Mouse (Mus musculus) frontal cortex, postnatal 14 days (tissue): Measurements from ENCODE around the gene Sema4a.

ENCODE experiments used
- DNase-seq, 2 experiments: peaks; one replicate each; pipeline ENCODE4 v3.0.0; 2022; ENCODE audit warnings: low spot score in 2 of 2

Gene Sema4a

DNA sequence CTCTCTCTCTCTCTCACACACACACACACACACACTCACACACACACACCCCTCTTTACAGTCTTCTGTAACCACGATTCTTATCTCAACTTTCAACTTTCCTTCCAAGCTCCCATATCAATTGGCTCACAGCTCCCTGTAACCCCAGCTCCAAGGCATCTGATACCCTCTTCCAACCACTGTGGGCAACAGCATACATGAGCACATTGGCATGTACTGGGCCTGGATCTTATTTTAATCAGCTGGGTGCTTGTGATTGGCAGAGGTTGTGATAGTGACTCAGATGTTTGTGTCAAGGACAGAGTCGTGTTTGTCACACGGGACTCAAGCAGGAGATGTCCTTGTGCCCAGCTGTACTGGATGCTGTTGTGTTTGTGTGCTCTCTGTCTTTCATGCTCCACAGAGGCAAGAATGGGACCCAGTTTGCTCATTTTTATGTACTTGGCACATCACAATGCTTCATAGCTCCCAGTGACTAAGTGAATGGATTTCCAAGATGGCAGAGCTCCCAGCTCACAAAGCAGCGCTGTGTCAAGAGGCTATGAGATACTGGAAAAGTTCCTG lies 33.6 kb downstream of the Sema4a start:
- no peak for DNase-seq

DNA sequence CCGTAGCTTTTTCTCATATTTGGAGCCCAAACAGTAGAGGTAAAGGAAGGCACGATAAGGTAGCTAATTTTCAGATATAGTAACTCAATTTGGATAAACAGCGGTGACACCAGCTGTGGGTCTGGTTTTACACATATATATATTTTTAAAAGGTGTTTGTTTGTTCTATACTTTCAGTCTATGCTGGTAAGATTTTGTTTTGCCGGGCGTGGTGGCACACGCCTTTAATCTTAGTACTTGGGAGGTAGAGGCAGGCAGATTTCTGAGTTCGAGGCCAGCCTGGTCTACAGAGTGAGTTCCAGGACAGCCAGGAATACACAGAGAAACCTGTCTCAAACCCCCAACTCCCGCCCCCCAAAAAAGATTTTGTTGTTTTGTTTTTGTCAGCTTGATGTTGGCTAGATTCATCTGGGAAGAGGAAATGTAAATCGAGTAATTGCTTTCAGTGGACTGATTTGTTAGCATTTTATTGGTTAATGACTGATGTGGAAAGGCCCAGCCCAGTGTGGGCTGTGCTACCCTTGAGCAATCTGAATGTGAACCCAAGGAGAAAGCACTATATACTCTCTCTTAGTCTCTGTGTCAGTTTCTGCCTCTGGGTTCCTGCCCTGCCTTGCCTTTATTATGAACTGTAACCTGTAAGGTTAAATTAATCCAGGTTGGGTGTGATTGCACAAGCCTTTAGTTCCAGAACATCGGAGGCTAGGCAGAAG lies 35.1 kb downstream of the Sema4a start:
- DNase-seq, result no peak

DNA sequence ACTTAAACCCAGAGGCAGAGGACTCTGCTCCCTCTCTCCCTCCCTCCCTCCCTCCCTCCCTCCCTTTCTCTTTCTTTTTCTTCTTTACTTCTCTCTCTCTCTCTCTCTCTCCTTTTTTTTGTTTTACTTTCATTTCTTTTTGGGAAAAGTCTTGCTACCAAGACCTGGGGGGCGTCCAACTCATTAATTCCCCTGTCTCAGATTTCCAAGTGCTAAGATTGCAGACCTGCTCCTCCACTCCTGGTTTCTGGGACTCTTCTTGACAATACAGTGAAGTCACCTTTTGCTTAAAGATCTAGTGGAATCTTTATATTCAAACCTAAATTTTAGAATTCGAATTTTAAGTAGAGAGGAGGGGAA lies 35.7 kb downstream of the Sema4a start:
- DNase-seq, result no peak

GRCm38 (mm10) chr3:88424605-88425329 lies 36.2 kb downstream of the Sema4a start, which contains the start of gene Slc25a44:
Gene Slc25a44 (minus strand): TSS chr3:88425139.
- DNase-seq, result peak; percentile 85 to 93

DNA sequence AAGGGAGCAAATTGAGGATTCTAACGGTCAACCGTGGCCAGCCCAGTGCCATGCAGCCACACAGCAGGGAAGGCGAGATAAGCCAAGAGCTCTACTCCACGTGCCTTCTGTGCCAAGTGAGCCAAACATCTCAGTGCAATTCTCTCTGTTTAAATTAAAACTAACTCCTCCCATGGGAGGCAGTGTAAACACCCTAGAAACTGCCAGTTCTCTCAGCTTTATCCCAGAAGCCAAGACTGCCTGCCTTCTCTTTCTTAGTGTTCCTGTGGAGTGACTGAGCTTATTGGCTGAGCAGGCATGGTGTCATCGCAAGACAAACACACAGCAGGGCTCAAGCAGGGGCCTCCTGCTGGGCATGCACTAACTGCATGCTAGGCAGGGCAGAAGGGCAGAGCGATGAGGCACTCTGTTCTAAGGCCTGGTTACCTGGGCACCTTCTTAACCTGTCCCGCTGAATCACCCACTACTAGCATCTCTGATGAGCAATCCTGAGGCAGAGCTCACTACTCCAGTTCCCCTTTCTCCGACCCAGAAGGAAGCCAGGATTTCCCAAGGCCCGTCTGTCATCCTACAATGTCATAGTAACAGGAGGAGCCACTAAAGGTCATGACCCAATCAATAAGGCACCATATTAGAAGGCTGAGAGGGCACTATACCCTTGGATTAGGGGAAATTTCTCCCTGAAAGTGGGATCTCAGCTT lies 38.8 kb downstream of the Sema4a start:
- DNase-seq, result no peak

- DNase-seq, result no peak
Observed at GRCm38 (mm10) chr3:88420771-88421170, 40.2 kb downstream of the Sema4a start.

- DNase-seq, result no peak
Observed at GRCm38 (mm10) chr3:88418016-88418415, 43.0 kb downstream of the Sema4a start.

GRCm38 (mm10) chr3:88415668-88416067 lies 45.3 kb downstream of the Sema4a start:
- no peak for DNase-seq

DNA sequence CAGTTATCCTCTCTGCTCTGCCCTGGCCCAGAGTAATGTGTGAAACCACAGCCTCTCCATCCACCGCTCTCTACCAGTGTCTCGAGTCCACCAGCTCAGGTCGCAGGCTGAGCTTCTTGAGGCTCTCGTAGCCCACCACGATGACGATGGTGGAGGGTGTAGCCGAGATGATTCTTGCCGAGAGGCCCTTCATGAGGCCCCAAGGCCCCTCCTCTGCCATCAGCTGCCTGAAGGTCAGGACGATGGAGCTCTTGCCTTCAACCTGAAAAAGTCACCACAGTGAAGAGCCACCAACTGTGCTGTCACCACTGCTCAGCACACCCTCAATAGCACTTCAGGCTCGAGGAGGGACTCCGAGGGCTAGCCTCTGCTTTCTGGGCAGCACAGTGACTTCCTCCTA lies 48.3 kb downstream of the Sema4a start:
- DNase-seq, result no peak

DNA sequence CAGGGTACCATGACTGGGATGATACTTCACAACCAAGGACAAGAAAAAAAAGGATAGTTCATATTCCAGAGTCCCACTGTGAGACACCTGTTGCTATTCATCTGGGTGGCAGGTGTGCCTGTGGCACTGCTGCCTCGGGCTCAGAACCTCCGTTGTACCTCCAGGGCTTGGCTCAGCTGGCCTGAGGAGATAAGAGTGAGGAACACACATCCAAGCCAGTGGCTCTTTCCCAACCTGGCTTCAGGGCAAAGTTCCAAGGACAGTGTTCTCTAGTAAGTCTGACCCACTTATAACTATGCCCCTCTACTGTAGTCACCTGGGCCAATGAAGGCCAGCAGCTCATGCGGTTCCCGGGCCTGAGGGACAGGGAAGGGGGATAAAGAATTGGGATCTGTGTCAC lies 49.3 kb downstream of the Sema4a start:
- DNase-seq, result no peak

- DNase-seq, result no peak
Observed at GRCm38 (mm10) chr3:88410645-88411031, 50.3 kb downstream of the Sema4a start.

DNA sequence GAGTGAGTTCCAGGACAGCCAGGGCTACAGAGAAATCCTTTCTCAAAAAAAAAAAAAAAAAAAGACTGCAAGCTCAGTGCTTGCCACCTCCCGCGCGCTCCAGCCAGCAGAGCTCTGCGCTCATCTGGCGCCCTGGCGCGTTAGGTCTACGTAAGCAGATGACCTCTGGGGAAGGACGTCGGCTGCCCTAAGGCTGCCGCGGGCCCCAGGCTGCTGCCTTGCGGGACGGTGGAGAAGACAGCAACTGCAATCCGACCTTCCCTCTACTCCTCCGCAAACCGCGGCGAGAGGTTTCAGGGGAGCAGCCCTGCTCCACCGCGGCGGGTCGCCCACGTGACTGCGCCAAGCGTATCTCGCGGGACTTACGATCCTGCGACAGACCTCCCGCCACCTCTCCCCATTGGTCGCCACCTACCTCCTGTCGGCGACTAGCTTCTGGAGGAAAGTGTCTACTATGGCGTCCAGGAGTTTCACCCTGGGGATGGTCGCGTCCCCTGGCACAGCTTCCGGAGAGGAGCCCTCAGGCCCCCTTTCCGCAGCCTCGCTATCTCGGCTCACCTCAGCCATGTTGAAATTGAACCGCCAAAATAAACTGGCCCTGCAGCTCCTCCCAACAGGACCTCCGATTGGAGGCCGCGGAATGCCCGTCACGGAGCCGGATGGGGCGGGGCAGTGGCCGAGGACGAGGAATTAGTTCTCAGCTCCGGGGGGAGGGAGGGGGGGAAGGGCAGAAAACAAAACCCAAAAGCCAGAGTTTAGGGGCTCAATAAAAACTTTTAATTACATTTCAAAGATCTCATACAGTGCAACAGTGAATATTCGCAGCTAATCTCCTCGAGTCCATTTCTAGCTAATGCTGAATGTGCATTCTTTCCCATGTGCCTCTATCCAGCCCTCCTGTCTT lies 51.0 kb downstream of the Sema4a start, which contains the start of gene Pmf1:
Gene Pmf1 (minus strand): TSS at position 591 of the 904 bp plus-strand sequence.
- peak; percentile 87 to 89 for DNase-seq

- no peak for DNase-seq
Observed at GRCm38 (mm10) chr3:88408953-88409352, 52.0 kb downstream of the Sema4a start.

DNA sequence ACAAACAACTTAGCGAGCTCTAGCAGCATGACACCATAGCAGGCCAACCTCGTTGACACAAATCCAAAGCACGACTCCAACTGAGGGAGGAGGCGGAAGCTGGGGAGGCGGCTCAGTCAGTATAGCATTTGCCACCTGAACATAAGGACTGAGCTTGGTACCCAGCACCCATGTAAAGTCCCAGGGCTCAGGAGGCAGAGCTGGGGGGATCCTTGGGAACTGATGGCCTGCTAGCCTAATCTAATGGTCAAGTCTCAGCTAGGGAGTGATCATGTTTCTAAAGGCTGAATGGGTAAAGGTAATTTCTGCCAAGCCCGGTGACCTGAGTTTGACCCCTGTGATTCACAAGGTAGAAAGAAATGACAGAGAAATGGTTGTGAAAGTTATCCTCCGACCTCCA lies 53.5 kb downstream of the Sema4a start:
- DNase-seq, result no peak

DNA sequence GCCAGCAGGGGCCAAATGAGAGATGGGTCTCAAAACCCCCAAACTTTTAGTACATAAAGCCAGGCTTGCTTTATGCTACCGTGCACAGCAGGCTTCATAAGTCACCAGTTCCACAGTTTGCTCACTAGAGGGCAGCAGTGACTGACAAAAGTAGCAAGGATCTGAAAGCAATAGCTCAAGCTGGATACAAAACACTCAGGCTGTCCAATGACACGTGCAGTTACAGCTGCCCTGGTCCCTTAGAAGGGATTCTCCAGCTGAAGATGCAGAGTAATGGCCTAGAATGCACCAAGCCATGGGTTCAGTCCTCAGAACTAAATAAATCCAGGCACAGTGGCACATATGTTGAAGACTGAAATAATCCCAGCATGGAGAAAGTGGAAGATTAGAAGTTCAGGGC lies 53.9 kb downstream of the Sema4a start:
- peak; percentile 60 for DNase-seq

- no peak for DNase-seq
Observed at GRCm38 (mm10) chr3:88403522-88404230, 57.3 kb downstream of the Sema4a start.

- DNase-seq, result no peak
Observed at GRCm38 (mm10) chr3:88398666-88399065, 62.3 kb downstream of the Sema4a start.

- no peak for DNase-seq
Observed at GRCm38 (mm10) chr3:88395742-88396141, 65.2 kb downstream of the Sema4a start.

- DNase-seq, result no peak
Observed at GRCm38 (mm10) chr3:88395288-88395687, 65.7 kb downstream of the Sema4a start.

DNA sequence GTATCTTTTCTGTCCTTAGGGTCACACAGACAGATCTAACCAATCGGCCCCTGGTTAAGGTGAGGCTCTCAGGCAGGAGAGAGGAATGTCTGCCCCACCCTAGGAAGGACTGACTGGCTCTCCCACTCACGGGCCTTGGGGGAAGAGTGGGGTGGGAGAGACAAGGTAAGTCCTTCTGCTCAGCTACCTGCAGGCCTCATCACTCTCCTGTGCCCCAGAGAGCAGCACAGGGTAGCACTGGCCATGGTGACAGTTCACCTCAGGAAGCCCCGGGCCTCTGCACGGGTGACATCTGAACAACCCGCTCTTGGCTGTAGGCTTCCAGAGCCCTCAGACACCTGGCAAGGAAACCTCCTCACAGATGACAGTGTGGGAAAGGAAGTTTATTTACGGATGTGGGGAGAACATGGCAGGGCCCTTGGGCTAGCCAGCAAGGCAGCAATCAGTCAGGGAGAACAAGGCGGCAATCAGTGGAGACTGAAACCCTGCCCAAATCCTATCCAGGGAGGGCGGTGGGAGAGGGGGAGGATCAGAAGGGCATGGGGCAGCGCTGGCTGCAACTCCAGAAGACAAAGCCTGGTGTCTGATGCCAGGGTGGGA lies 67.1 kb downstream of the Sema4a start:
- DNase-seq, result no peak
